Mouse (Mus musculus) lung, postnatal 4 days (tissue): ENCODE data around the gene Tgm3.

Source experiments
- DNase-seq, 2 experiments: peaks; one replicate each; pipeline ENCODE4 v3.0.0; 2021

The Tgm3 gene

DNA sequence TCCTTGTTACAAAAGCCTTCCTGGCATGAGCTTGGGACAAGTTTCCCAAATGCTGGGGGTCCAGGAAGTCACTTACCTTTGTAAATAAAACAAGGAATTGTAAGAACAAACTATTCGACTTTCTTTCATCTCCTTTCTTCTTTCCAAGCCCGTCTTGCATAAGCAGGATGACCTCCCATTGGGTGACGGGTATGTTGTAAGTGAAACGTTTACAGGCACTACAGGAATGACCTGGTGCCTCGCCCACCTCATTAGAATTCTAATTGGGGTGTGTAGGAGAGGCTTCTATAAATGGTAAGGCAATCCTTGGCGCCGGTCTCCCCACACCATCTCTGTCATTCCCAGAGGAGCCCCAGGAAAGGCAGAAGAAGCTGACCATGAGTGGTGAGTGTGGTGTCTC is at the start of gene Tgm3:
Tgm3 (plus strand) TSS at position 324 of the 400 bp plus-strand sequence.
- no peak for DNase-seq

DNA sequence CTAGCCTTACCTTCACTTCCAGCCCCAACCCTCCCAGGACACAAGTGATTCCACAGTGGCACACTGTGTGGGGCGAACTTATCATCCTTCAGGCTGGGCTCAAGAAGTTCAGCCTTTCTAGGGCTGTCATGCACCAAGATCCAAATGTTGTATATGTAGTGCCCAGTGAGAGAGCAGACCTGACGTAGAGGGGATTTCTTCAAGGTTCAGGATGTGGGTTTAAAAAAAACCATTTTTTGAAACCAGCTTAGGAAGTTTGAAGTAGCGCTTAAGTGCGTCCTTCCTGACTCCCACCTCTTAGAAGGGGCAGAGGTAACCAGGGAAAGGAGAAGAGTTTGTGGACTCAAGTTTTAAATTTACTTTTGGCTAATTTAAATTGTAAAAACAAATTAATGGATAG is 31.5 kb upstream of the Tgm3 start:
- no peak for DNase-seq

DNA sequence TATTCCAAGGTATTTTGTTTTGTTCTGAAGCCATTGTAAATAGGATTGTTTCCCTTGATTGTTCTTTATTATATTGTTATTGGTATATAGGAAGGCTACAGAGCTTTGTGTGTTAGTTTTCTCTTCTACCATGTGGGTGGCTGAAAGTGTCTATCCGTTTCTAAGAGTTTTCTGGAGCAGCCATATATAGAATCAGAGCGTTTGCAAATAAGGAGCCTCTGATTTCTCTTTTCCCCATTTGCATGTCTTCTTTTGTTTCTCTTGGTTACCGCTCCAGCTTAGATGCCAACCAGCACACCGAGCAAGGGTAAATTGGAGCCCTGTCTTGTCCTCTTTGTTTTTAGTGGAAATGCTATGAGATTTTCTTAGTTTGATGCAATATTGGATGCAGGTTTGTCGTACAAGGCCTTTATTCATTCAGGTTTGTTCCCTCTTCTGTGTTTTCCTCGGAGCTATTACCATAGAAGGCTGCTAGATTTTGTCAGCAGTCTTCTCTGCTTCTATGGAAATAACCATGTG is 24.6 kb upstream of the Tgm3 start:
- DNase-seq, result no peak

DNA sequence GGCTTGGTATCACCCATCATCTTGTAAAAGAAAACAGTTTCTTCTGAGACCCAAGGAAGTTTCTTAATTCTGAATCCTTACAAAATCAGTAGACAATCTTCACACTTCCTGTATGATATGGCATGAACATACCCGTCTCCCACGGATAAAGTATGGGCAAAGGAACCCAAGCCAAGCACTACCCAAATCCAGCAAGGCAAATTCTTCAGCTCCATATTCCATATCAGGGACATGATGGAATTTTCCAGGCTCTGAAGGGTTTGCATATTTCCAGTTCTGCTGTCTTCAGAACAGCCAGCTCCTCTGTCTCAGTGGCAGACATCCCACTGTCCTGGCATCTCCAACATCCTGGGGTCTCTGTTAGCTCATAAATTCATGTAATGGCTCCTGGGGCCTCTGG is 22.5 kb upstream of the Tgm3 start:
- DNase-seq, result no peak

DNA sequence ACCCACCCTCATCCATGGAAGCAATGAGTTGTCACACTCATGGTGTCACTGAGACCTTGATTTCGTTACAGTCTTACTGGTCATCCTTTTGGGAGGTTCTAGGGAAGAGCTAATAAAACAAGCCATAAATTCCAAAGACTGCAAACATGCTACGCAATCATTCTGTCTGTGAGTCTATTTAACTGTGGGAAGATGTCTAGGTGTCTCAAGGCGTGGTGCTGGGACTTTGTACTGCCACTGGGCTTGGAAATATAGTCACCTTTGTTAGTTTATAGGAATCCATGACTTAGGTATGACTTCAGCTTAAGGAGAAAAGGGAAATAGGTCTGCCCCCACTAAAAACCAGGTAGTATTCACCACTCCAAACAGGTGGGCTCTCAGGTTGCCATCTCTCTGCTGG is 17.7 kb upstream of the Tgm3 start:
- DNase-seq, result no peak

DNA sequence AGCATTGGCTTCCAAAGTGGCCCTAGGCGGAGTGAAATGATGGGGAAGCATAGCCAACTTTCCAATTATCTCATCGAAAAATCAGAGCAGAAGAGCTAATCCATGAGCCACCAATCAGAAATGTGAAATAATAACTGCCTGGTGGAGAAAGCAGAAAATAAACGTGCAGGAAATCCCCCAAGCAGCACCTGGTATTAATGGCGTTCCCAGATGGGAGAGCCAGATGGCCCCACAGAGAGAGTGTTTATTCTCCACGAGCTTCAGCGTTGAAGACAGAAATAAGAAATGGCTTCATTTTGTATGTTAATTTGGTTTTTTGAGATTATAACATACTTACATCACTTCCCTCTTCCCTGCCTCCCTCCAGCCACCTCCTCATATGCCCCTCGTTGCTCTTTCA is 13.7 kb upstream of the Tgm3 start:
- no peak for DNase-seq

DNA sequence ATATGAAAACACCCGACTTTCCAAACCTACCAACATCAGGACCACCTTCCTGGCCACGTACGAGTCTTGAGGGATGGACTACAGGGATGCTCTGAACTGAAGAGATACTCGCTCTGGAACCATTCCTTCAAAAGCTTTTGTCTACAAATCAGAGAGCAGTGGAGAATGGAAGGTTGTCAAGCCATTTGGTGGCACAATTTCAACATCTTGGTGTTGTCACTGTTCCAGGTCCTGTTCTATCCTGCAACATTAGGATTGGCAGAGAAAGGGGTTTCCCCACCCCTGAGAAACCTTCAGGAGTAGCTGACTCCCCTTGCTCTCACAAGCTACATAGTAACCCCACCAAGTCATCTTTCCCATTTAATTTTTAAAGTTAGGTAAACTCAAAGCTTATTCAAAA is 12.9 kb upstream of the Tgm3 start:
- DNase-seq, result no peak

DNA sequence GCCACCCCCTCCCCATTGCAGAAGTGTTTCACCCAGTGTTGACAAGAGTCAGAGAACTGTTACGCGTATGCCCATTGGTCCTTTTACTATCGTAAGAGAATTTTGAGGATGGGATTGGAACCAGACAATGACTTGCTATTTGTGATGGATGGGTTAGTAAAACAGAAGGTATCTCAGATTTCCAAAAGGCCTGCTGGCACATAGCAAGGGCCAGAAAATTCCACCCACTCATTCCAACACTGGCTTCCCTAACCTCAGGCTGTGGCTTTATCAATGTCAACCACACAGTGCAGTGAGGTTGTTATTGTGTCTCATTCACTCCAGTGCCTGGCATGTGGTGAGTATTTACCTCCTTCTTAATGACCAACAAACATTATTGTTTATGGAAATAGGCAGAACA is 11.5 kb upstream of the Tgm3 start:
- DNase-seq, result no peak

DNA sequence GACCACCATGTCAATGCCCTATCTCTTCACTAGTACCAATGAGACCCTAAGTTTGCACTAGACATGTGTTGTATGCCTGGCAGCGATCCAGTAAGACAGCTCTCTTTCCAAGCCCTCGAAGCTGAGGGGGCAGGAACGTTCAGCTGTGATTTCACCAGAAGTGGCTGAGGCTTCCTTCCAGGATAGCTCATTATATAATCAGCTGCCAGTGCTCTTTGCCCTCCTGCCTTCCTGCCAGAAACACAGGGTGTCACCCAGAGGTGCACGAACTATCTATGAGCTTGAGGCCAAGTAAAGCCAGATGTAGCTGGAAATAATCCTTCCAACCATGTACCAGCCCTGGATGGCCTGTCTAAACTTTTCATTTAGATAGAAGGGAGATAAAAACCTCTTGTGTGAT is 8.1 kb upstream of the Tgm3 start:
- peak in 1 of 2 experiments; percentile 25 for DNase-seq

DNA sequence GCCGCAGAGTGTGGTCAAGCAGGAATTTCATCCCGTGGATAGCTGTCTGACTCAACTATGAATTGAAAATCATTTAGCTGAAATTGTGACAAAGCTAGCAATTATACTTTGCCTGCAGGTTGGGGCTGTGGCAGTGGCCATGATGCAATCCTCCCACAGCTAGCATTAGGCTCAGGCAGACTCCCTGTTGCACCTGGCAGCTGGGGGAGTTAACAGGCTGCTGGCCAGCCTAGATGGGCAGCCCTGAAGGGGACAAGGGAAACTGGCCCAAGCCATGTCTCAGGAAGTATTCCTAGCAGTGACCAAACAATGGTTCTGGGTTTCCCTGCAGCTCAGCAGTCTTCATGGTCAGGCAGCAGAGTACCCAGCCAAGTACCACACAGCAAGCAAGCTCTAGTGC is 2.8 kb upstream of the Tgm3 start:
- DNase-seq, result no peak

DNA sequence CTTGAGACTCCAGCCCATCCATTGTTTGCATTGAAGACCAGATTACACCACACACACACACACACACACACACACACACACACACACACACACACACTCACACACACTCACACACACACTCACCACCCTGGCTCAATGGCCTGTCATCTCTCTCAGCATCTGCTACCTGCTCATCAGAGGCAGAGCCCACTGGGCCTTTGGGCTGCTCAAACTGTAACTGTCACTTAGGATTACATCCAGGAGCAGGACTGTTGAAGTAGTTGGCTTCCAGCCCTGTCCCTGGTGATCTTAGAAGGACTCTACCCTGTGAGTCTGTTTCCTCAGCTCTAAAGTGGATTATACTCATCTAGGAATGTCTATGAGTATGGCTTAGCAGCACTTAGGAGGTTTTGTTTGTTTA is 1.5 kb downstream of the Tgm3 start:
- DNase-seq, result no peak

DNA sequence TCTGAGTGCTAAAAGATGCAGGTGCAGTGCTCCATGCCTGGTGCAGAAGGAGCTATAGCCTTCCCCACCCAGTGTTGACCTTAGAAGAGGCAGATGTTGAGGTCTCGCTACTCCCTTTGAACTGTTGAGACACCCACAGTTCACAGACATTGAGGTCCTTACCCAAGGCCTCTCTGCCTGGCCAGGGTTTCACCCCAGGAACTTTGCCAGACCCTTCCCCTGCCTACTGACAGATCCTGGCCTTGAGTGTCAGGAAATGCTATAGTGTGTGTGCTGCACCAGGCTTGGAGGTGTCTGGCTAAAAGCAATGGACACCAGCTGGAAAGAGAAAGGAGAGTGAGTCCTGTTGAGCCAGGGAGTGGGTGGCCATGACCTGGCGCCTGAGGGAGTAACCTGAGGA is 3.0 kb downstream of the Tgm3 start:
- DNase-seq, result no peak

DNA sequence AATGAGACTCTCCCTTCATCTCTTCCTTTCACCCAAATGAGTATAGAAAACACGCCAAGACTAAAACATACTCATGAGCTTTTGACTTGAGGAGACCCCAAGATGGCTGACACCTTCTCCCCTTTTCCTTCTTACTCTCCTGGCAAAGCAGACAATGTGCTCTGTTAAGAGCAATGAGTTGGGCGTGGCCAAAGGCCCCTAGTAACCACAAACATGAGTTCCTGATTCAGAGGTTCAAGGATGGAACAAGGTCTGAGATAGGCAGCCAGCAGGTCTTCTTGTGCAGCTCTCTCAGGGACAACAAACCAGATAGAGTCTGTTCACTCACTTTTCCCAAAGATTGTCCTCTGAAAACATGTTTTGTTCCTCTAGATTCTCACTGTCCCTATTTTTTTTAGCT is 5.9 kb downstream of the Tgm3 start:
- no peak for DNase-seq

DNA sequence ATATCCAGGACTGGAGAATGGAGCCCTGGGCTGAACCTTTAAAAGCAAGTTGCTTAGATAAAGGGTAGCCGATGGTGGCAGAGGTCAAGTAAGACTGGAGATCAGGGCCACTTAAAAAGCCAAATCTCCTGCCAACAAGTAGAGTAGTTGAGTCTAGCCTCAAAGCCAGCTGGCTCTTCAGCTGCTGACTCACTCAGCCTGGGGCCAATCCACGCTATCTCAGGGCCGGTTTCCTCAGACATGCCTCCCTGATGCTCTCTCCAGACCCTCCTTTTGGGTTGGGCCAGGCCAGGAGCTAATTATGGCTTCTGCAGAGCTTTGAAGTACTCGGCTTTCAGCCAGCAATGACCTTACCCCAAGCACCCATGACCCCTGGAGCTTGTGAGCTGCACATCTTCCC is 15.7 kb downstream of the Tgm3 start:
- no peak for DNase-seq

DNA sequence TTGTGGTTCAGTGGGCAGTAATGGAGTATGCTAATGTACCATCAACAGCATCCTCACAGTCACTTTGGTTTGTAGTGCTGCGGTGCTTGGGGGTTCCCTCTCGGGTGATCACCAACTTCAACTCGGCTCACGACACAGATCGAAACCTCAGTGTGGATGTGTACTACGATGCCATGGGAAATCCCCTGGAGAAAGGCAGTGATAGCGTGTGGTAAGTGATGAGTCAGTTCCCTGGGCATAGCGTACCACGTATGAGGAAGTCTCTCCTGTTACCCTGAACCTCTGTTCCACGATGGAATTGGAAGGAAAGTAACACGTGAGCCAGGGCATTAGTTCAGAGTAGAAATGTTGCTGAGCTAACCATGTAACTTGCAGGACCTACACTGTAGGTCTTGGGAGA is 17.7 kb downstream of the Tgm3 start:
- no peak for DNase-seq

DNA sequence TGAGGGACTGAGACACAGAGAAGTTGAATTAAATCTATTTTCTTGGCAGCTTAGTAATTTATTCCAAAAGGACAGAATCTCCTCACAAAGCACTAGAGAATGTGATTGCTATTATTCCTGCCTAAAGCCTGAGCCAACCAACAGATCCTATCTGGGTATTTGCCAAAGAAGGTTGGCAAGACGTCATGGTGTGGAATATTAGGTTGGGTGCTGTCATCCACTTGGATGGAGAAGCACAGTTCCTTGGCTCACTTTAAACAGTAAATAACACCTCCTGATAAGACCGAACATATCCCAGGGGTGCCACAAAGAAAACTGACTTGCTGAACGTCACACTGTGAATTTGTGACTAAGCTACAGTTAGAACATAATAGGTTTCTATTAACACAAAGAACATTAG is 20.5 kb downstream of the Tgm3 start:
- no peak for DNase-seq

DNA sequence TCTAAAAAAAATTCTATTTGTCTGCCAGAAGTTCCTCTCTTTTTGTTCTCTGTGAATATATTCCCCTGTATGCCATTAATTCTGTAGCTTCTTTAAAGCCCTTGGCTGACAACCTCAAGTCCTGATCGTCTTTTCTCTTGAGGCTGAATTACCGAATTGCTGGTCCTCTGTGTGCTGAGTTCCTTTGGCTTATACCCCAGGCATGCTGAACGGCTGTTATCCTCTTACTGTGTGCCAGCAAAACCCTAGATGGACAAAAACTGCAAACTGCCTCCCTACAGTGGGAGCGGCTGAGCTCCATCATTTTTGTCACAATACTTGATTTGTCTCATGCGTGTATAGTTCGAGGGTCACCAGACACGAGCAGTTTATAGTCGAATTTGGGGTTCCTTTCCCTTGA is 24.7 kb downstream of the Tgm3 start:
- no peak for DNase-seq

DNA sequence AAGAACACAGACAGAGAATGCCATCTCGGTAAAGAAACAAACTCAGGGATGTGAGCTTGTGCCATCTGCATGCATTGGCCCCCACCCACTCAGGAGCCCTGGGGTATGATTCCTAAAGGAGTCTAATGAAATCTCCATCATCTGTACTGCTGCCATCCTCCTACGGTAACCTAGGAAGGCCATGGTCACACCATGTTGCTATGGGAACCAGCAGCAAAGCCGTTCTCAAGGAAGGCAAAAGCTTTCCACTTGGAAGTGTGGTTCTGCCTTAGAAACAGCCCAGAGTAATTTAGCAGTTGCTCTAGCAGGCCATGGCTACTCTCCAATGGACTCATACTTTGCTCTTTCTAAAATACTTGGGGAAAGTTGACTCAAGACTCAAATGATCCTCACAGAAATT is 26.8 kb downstream of the Tgm3 start:
- DNase-seq, result no peak

DNA sequence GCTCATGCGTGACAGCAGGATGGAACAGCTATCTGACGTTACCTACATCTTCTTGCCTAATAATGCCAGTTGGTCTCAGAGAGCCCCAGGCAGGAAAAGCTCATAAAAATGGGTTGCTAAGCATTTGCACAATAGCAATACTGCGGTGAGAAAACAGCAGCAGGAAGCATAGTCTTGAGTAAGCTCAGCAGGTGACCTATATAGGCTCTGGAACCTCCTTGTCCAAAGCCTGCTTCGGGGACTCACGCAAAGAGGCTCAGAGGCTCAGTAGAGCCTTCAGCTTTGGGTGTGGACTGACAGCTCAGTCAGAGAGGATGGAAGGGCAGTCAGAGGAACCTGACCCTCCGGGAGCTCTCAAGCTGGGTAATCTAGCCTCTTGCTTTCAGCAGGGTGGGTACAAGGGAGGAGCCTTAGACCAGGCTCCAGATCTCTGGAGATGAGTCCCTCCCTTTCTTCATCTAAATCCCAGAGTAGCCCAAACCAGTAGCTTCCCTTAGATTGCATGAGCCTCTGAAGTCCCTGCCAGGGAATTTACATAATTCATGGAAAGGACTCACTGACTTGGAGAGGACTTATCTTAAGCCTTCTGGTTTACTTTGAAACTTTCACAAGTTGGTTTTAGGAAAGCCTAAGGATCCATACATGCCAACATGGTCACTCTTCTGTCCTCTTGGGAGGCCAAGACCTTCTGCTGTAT is 28.2 kb downstream of the Tgm3 start:
- no peak for DNase-seq

DNA sequence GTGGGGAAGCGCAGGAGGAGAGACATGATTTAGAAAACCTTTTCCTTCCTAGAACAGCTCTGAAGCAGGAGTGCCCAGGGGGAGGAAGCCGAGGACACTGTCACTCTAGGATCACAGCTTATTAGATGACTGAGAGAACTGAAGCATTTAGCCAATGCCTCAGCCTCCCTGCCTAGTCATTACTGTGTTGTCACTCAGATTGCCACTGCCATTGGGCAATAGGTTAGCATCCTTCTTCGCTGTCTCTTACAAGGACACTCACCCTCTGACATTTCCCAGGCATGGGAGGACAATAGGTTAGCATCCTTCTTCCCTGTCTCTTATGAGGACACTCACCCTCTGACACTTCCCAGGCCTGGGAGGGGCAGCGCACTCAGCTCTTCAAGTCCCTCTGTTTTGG is 31.7 kb downstream of the Tgm3 start:
- DNase-seq, result no peak

DNA sequence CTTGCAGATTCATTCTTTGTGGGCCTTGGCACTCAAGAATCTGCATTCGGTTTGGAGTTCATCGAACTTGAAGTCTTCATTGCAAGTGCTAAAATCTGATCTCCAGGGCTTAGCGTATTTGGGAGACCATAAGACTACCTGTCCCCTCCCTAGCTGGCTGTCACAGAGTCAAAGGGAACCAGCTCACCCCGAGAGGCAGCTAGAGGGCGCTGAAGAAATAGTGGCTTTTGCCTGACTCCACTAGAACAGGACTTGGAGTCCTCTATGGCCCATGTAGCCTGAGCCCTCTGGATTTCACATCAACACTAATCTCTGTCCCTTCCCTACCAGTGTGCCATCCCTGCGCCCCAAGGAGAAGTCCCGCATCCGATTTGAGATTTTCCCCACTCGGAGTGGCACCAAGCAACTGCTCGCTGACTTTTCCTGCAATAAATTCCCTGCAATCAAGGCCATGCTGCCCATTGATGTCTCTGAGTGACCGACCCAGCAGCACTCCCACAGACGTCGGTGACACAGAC is 35.8 kb downstream of the Tgm3 start:
- DNase-seq, result no peak

DNA sequence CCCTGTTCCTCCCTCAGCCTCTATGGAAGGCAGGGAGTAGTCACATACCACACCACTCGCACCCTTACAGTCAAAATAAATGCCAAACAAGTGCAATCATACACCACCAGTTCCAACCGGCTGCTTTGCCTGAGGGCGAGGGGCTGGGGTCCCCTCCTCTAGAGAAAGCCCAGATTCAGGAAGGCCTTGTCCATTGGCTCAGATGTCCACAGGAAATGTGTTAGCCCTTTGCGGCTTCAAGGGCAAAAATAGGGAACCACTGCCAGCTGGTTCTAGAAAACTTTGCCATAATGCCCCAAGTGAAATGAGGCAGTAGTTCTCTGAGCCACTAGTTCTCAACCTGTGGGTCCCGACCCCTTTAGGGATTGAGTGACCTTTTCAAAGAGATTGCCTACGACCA is 36.6 kb downstream of the Tgm3 start:
- DNase-seq, result no peak

DNA sequence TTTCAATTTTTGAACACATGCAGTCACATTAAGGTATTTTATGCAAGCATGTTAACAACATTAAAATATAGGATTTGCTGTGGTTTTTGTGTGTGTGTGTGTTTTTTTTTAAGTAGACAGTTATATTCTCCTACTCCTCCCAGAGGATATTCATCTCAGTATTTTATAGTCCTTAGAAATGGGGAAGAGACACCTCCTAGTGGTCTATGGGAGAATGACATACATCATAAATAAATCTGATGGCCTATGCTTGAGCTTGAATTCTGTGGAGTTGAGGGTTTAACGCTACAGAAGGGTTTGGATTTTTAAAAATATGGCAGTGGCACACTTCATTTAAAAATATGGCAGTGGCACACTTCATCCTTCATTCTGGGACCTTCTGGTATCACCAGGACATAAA is 46.0 kb downstream of the Tgm3 start:
- no peak for DNase-seq

DNA sequence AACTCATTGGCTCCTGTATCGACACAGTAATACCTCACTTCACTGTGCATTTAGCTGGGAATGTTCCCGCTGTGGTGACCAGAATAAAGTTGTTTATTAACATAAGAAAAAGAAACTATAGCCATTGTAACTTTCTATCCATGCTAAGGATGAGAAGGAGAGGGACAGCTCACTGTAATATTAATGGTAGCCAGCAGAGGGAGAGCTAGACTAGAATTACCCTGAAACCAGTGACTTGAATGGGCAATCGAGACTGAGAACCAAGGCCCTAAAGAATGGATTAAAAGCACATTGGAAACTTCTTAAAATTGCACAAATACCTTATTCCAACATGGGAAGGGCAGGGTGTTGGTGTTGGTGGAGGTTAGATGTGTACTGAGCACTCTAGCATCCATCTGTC is 56.1 kb downstream of the Tgm3 start:
- peak in 1 of 2 experiments; percentile 19 for DNase-seq

DNA sequence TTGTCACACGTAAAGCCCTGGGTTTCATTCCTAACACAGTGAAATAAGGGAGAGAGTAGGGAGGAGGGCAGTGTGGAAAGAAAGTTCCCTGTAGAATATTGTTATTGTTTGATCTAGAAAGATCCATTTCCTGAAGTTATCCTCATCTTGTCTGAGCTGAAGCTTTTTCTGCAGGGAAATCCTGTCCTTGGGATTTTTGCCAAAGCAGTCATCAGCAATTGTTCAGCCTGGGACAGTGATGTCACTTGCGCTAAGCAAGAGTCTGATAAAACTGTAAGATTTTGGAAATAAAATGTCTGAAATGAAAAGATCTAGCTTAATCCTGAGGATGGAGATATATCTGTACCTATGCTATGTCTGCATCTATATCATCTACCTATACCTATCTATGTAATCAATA is 58.2 kb downstream of the Tgm3 start:
- no peak for DNase-seq
